Mouse (Mus musculus) ES-Bruce4 (cell line): ENCODE data around the gene Plcd3.

Experiments used
- CTCF ChIP-seq: IDR thresholded peaks from one replicate; pipeline ENCODE4 v1.8.1; 2011; ENCODE audit warnings: low read depth, low read length
- POLR2A ChIP-seq: IDR thresholded peaks from one replicate; pipeline ENCODE4 v1.8.1; 2011; ENCODE audit warnings: low read length; ENCODE audit not compliant: insufficient read depth

DNA sequence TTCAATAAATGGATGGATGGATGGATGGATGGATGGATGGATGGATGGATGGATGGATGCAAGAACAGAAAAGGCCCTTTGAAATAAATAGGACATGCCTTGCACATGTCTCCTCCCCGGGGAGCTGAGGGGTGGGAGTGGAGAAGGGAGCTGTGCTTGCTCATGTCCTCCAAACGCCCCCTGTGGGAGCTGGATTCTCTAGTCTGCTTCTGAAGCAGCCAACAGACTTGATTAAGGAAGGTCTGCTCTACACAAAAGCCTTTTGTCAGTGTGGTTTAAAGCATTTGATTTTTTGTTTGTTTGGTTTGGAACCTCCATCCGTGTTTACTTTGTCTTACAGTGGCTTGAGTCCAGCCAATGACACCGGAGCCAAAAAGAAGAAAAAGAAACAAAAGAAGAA, 58.6 kb downstream of the Plcd3 start:
- TF ChIP-seq CTCF (no peak), POLR2A (no peak)
